Mouse (Mus musculus): ENCODE results near the gene Fgfr2.

GRCm38 (mm10) chr7:130953376-130953775 lies 2169.8 kb downstream of the Fgfr2 start:
- TF ChIP-seq CTCF (IDR thresholded peaks at IDR 0.05; ENCODE audit: control insufficient read depth, insufficient read depth, insufficient read length) = no peak
- no peak for TF ChIP-seq MAX (IDR thresholded peaks at IDR 0.05)
- no peak for TF ChIP-seq USF1 (IDR thresholded peaks at IDR 0.05; ENCODE audit: low read depth)
